Mouse (Mus musculus): ENCODE measurements at regions not wholly inside any gene's neighbourhood (a gene's known extent, or its start where the extent isn't known, plus 50 kb on each side); places are given as distances from the start of the nearest gene placed in this dataset.
"Not testable (repeated sequence)": the region's sequence is repeated elsewhere in the genome, so short reads cannot be mapped to it uniquely, and the experiment has no call there.

- no peak for DNase-seq (ENCODE audit: extremely low spot score, low spot score)
Observed at GRCm38 (mm10) chr5:28771796-28772195, 304.7 kb upstream of the Shh start.

- no peak for DNase-seq (ENCODE audit: extremely low spot score, low spot score)
Observed at GRCm38 (mm10) chr5:28756171-28756948, 289.3 kb upstream of the Shh start.

- not testable (repeated sequence) for DNase-seq (ENCODE audit: extremely low spot score, low spot score)
Observed at GRCm38 (mm10) chr5:28751821-28752220, 284.8 kb upstream of the Shh start.

GRCm38 (mm10) chr5:28734768-28735167 is 267.7 kb upstream of the Shh start:
- DNase-seq (ENCODE audit: extremely low spot score, low spot score) = no peak

GRCm38 (mm10) chr5:28722067-28722466 is 255.0 kb upstream of the Shh start:
- no peak for DNase-seq (ENCODE audit: extremely low spot score, low spot score)

- DNase-seq (ENCODE audit: extremely low spot score, low spot score) = no peak
Observed at GRCm38 (mm10) chr5:28714978-28715377, 247.9 kb upstream of the Shh start.

GRCm38 (mm10) chr5:28710517-28710916 is 243.5 kb upstream of the Shh start:
- DNase-seq (ENCODE audit: extremely low spot score, low spot score) = no peak

GRCm38 (mm10) chr5:28709626-28710025 is 242.6 kb upstream of the Shh start:
- no peak for DNase-seq (ENCODE audit: extremely low spot score, low spot score)

GRCm38 (mm10) chr5:28704359-28704758 is 237.3 kb upstream of the Shh start:
- no peak for DNase-seq (ENCODE audit: extremely low spot score, low spot score)

- DNase-seq (ENCODE audit: extremely low spot score, low spot score) = no peak
Observed at GRCm38 (mm10) chr5:28696966-28697365, 229.9 kb upstream of the Shh start.

GRCm38 (mm10) chr5:28690110-28690509 is 223.1 kb upstream of the Shh start:
- no peak for DNase-seq (ENCODE audit: extremely low spot score, low spot score)

- DNase-seq (ENCODE audit: extremely low spot score, low spot score) = no peak
Observed at GRCm38 (mm10) chr5:28689651-28690050, 222.6 kb upstream of the Shh start.

GRCm38 (mm10) chr5:28689136-28689535 is 222.1 kb upstream of the Shh start:
- DNase-seq (ENCODE audit: extremely low spot score, low spot score) = no peak

GRCm38 (mm10) chr5:28682821-28683220 is 215.8 kb upstream of the Shh start:
- no peak for DNase-seq (ENCODE audit: extremely low spot score, low spot score)

GRCm38 (mm10) chr5:28680311-28680710 is 213.3 kb upstream of the Shh start:
- DNase-seq (ENCODE audit: extremely low spot score, low spot score) = no peak

- DNase-seq (ENCODE audit: extremely low spot score, low spot score) = no peak
Observed at GRCm38 (mm10) chr5:28679761-28680160, 212.7 kb upstream of the Shh start.

- DNase-seq (ENCODE audit: extremely low spot score, low spot score) = no peak
Observed at GRCm38 (mm10) chr5:28630186-28630585, 163.1 kb upstream of the Shh start.

- DNase-seq (ENCODE audit: extremely low spot score, low spot score) = no peak
Observed at GRCm38 (mm10) chr5:28611885-28612284, 144.8 kb upstream of the Shh start.

GRCm38 (mm10) chr5:28596537-28597314 is 129.7 kb upstream of the Shh start:
- DNase-seq (ENCODE audit: extremely low spot score, low spot score) = no peak

- no peak for DNase-seq (ENCODE audit: extremely low spot score, low spot score)
Observed at GRCm38 (mm10) chr5:28571347-28571998, 104.4 kb upstream of the Shh start.

- DNase-seq (ENCODE audit: extremely low spot score, low spot score) = no peak
Observed at GRCm38 (mm10) chr5:28568417-28568816, 101.4 kb upstream of the Shh start.

- no peak for DNase-seq (ENCODE audit: extremely low spot score, low spot score)
Observed at GRCm38 (mm10) chr5:28567341-28567905, 100.4 kb upstream of the Shh start.

Data from neural tube, embryonic 10.5 days (tissue).